Mouse (Mus musculus) hindbrain, embryonic 10.5 days (tissue): ENCODE results near the gene Tulp3. TPM values are rescaled to one million over a fixed set of nuclear protein-coding genes. Genes with fewer than 3 reads are reported as not detected.

Experiments used
- DNase-seq: peaks from one replicate; pipeline ENCODE4 v3.0.0-alpha.2; 2017; ENCODE audit warnings: low spot score
- H3K27ac ChIP-seq: fragments of 300-500 bp; sonication (generic); 2 replicates; pipeline ENCODE4 v1.5.1; 2016; ENCODE audit warnings: mild to moderate bottlenecking, moderate library complexity
- H3K27me3 ChIP-seq: fragments of 300-500 bp; sonication (generic); 2 replicates; pipeline ENCODE4 v1.6.1; 2016; ENCODE audit warnings: mild to moderate bottlenecking; ENCODE audit not compliant: poor library complexity, insufficient read depth, severe bottlenecking
- H3K36me3 ChIP-seq: fragments of 300-500 bp; sonication (generic); 2 replicates; pipeline ENCODE4 v1.6.1; 2016; ENCODE audit warnings: mild to moderate bottlenecking, moderate library complexity
- H3K4me1 ChIP-seq: fragments of 300-500 bp; sonication (generic); replicated peaks from 2 replicates; pipeline ENCODE4 v1.6.1; 2016; ENCODE audit warnings: mild to moderate bottlenecking
- H3K4me3 ChIP-seq: fragments of 300-500 bp; sonication (generic); 2 replicates; pipeline ENCODE4 v1.5.1; 2016; ENCODE audit warnings: mild to moderate bottlenecking, moderate library complexity
- H3K9me3 ChIP-seq: fragments of 300-500 bp; sonication (generic); 2 replicates; pipeline ENCODE4 v1.6.1; 2016; ENCODE audit warnings: mild to moderate bottlenecking, moderate library complexity
- WGBS: fragments of 180-500 bp; shearing (Covaris S2); methylation state at CpG from one replicate; pipeline ENCODE4 v1.1.7; 2016; 5-methylcytosine and 5-hydroxymethylcytosine counted together
- polyA plus RNA-seq: library from polyadenylated mRNA; unstranded; fragments of >200 nt; fragmentation: Nextera tagmentation; extraction: Ambion mirVana; gene quantifications from 2 replicates; pipeline ENCODE4 v1.2.1, GENCODE M21; 2016

Gene Tulp3
- polyA plus RNA-seq, 1 experiment from 2014 or later = 19.1 TPM

DNA sequence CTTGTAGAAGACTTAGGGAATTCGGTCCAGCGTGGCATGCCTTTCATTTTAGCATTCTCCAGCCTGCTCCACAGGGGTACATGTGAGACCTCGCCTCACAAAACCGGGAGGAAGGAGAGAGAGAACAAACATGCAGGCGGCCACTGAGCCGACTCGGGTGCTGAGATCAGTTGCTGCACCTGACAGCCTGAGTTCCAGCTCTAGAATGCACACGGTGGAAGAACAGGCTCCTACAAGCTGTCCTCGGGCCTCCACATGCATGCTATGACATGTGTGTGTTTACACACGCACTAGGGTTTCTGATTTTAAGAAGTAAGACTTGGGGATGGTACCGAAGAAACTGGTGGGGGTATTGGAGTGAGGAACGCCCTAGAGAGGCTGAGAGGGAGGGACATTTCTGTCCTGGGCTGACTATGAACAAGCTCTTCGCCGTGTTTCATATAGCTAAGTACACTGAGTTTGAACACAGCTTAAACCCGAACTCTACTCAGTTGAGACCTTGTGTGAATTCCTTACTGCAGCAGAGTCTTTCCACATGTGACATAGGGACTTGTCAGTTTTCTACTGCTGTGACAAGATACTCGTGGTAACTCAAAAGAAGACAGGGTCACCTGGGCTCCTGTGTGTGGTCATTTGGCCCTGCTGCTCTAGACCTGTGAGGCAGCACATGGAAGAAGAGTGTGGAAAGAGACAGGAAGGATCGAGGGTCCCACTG is 20.9 kb upstream of the Tulp3 start:
- Histone ChIP-seq H3K4me1 (peaks cover 28% of the 10 kb centered on the region), H3K4me3 (no peak overlapping the region), H3K36me3 (peaks cover 62% of the 10 kb centered on the region), H3K9me3 (no peaks in the 10 kb centered on the region), H3K27ac (no peak overlapping the region), H3K27me3 (no peaks in the 10 kb centered on the region)
- 92% methylated on average over 17 of the region's 17 CpGs for WGBS
- DNase-seq = no peak

DNA sequence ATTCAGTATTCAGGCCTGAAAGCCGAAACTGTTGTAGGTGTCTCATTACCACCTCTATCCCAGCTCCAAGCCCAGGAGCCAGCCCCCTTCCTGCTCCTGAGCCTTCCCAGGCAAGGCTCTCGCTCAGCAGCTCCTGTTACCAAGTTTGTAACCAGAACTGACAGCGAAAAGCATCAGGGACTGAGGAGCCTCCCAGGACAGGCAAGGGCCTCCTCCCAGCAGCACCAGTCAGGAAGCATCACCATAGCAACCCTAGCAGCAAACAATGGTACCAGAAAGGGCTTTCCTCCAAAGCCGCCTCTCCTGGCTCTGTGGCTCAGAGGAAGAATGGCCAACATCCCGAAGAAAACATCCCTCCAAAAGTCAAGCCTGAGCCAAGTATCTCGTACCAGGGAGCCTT is 19.5 kb upstream of the Tulp3 start, which contains the start of the genes Tex52 and Gm44596:
Gene Tex52 (plus strand): TSS at position 265 of the 400 bp plus-strand sequence.
Gene Gm44596 (plus strand): TSS at position 312 of the 400 bp plus-strand sequence.
- H3K4me1 ChIP-seq = peaks cover 28% of the 10 kb centered on the region
- no peak within 1 kb of the TSS for H3K4me3 ChIP-seq
- peak within 1 kb of the TSS; percentile 29; the same call in 1 of the 2 replicates for H3K27ac ChIP-seq
- 23% methylated on average over 6 of the region's 6 CpGs for WGBS
- H3K9me3 ChIP-seq = no peaks in the 10 kb centered on the region
- no peaks in the 10 kb centered on the region for H3K27me3 ChIP-seq
- peak; percentile 63 for DNase-seq
- H3K36me3 ChIP-seq = peaks cover 76% of the 10 kb centered on the region

GRCm38 (mm10) chr6:128370040-128370439 is 14.4 kb upstream of the Tulp3 start:
- 95% methylated on average over 5 of the region's 5 CpGs for WGBS
- Histone ChIP-seq H3K36me3 (peaks cover 100% of the 10 kb centered on the region), H3K27me3 (no peaks in the 10 kb centered on the region), H3K9me3 (no peaks in the 10 kb centered on the region), H3K4me1 (peaks cover 29% of the 10 kb centered on the region), H3K4me3 (no peak overlapping the region), H3K27ac (no peak overlapping the region)
- no peak for DNase-seq

GRCm38 (mm10) chr6:128366466-128366865 is 10.8 kb upstream of the Tulp3 start:
- H3K27ac ChIP-seq = no peak overlapping the region
- peaks cover 33% of the 10 kb centered on the region for H3K4me1 ChIP-seq
- H3K27me3 ChIP-seq = no peaks in the 10 kb centered on the region
- DNase-seq = no peak
- WGBS = 92% methylated on average over 5 of the region's 5 CpGs
- H3K9me3 ChIP-seq = no peaks in the 10 kb centered on the region
- H3K4me3 ChIP-seq = no peak overlapping the region
- H3K36me3 ChIP-seq = peaks cover 71% of the 10 kb centered on the region

GRCm38 (mm10) chr6:128364721-128365120 is 9.1 kb upstream of the Tulp3 start:
- H3K4me3 ChIP-seq = peak overlapping the region; percentile 32
- no peak overlapping the region for H3K27ac ChIP-seq
- H3K4me1 ChIP-seq = peaks cover 50% of the 10 kb centered on the region
- no peak for DNase-seq
- no peaks in the 10 kb centered on the region for H3K9me3 ChIP-seq
- H3K36me3 ChIP-seq = peaks cover 54% of the 10 kb centered on the region
- WGBS = 76% methylated on average over 6 of the region's 6 CpGs
- no peaks in the 10 kb centered on the region for H3K27me3 ChIP-seq

DNA sequence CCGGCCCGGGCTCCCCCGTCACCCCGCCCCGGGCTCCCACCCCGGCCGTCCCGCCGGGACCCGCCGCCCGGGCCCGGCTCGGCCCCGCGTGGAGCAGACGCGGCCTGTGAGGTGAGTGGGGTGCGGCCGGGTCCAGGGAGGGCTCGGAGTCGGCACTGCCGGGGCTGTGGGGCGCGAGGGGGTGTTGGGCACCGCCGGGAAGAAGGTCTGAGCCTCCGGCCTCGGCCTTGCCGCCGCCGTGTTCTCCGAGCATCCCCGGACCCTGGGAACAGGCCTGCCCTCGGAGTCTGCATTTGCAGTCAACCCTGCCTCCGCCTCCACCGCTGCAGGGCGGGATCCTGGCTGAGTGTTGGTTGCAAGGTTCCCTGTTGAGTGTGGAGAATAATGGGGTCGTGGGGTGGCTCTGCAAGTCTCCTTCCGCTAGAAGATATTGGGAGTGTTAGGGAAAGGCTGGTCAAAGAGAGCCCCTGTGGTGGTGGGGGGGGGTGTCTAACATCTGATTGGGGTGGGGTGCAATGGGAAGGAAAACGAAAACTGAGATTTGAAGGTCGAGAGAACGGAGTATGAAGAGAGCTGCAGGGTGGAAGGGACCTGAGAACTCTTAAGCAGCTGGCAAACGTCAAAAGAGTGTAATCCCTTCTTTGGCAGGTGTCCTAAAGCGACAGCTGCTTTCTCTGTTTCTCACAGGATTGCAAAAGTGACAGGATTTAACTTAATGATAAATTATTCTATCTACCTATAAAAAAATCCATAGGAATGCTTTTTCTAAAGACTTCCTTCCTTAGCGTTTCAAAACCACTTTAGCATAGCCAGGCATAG is 7.6 kb upstream of the Tulp3 start:
- peaks cover 55% of the 10 kb centered on the region for H3K4me1 ChIP-seq
- H3K36me3 ChIP-seq = peaks cover 47% of the 10 kb centered on the region
- H3K27ac ChIP-seq = peak overlapping the region; percentile 99
- H3K9me3 ChIP-seq = no peaks in the 10 kb centered on the region
- H3K27me3 ChIP-seq = no peaks in the 10 kb centered on the region
- peak overlapping the region; percentile 87 for H3K4me3 ChIP-seq
- 1% methylated on average over 46 of the region's 46 CpGs for WGBS
- no peak for DNase-seq

DNA sequence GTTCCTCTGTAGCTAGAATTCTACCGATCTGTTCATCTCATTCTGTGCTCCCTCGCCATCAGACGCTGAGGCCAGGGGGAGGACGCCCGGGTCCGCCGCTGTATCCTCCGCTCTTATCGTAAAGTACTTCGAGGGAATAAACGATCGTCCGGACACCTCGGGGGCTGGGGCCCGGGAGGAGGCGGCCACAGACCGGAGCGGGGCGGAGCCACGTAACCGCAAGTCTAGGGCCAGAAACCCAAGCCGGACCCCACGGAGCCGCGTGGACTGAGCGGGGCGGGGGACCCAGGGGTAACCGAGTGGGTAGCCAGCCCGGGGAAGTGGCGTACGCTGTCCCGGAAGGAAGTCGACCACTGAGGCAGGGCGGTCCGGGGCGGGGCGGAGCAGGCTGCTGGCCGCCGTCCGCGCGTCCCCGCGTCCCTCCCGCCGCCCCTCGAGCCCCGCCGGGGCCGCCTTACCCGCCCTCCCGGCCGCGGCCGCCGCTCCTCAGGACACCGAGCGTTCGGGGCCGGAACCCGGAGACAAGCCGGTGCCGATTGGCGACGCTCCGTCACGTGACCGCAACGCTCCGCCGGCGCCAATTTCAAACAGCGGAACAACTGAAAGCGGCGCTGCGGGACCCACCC is 6.8 kb upstream of the Tulp3 start, which contains the start of the genes Rhno1 and Foxm1:
Gene Rhno1 (minus strand): TSS at position 531 of the 626 bp plus-strand sequence.
Gene Foxm1 (plus strand): TSS at position 587 of the 626 bp plus-strand sequence.
- peak within 1 kb of the TSS; percentile 87 for H3K4me3 ChIP-seq
- H3K27ac ChIP-seq = peak within 1 kb of the TSS; percentile 99
- H3K27me3 ChIP-seq = no peaks in the 10 kb centered on the region
- DNase-seq = peak; percentile 89
- peaks cover 55% of the 10 kb centered on the region for H3K4me1 ChIP-seq
- under 1% methylated on average over 76 of the region's 76 CpGs for WGBS
- H3K9me3 ChIP-seq = no peaks in the 10 kb centered on the region
- H3K36me3 ChIP-seq = peaks cover 47% of the 10 kb centered on the region

GRCm38 (mm10) chr6:128361901-128362300 is 6.2 kb upstream of the Tulp3 start:
- WGBS = 22% methylated on average over 9 of the region's 9 CpGs
- Histone ChIP-seq H3K27me3 (no peaks in the 10 kb centered on the region), H3K9me3 (no peaks in the 10 kb centered on the region), H3K4me3 (peak overlapping the region; percentile 87), H3K4me1 (peaks cover 55% of the 10 kb centered on the region), H3K36me3 (peaks cover 47% of the 10 kb centered on the region), H3K27ac (peak overlapping the region; percentile 99)
- DNase-seq = no peak

DNA sequence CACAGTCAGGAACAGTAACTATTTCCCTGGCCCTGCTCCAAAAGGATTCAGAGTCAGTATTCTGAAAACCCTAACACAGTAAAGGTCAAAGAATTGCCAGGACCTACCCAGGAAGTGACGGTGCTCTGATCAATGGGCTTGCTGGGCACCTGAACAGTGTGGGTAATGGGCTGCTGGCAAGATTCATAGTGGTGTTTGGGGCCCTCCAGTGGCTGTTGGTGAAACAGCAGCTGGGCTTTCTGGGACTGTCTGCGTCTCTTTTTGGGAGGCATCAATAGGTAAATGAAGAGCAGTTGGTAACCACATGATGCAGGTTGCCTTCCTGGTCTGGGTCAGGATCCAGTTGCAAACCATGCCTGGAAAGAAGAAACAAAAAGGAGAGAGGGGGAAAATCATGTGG is 3.3 kb upstream of the Tulp3 start:
- peak; percentile 66 for DNase-seq
- Histone ChIP-seq H3K27me3 (no peaks in the 10 kb centered on the region), H3K4me1 (peaks cover 54% of the 10 kb centered on the region), H3K36me3 (peaks cover 27% of the 10 kb centered on the region), H3K27ac (no peak overlapping the region), H3K9me3 (no peaks in the 10 kb centered on the region), H3K4me3 (no peak overlapping the region)
- WGBS = 32% methylated on average over 2 of the region's 2 CpGs

- Histone ChIP-seq H3K4me1 (peaks cover 37% of the 10 kb centered on the region), H3K36me3 (peaks cover 50% of the 10 kb centered on the region), H3K9me3 (no peaks in the 10 kb centered on the region), H3K27ac (peak overlapping the region; percentile 93), H3K27me3 (no peaks in the 10 kb centered on the region), H3K4me3 (peak overlapping the region; percentile 83)
- WGBS = under 1% methylated on average over 28 of the region's 28 CpGs
- DNase-seq = no peak
Observed at GRCm38 (mm10) chr6:128355201-128355681, 410 bp downstream of the Tulp3 start.

DNA sequence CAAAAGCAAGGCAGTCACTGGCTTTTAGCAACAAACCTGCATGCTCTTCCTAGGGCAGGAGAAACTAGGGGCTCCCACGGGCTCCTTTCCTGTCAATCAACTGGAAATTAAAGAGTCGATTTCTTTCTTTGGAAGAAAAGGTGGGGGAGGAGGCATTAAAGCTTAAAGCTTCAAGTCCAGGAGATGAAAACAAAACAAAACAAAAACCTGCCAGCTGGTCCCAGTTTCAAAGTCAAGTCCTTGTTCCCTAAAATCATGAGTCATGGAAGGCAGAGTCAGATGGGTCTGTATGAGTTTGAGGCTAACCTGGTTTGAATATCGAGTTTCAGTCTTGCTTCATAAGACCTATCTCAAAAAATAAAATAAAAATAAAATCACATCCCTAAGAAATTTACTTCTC is 1.5 kb downstream of the Tulp3 start:
- H3K27me3 ChIP-seq = no peaks in the 10 kb centered on the region
- H3K9me3 ChIP-seq = no peaks in the 10 kb centered on the region
- no peak for DNase-seq
- peaks cover 58% of the 10 kb centered on the region for H3K36me3 ChIP-seq
- 54% methylated on average over 3 of the region's 3 CpGs for WGBS
- H3K4me1 ChIP-seq = peaks cover 34% of the 10 kb centered on the region
- H3K4me3 ChIP-seq = 0 out of 2 replicates have a peak overlapping the region, but pooled peaks have one; percentile 83
- no peak overlapping the region for H3K27ac ChIP-seq

DNA sequence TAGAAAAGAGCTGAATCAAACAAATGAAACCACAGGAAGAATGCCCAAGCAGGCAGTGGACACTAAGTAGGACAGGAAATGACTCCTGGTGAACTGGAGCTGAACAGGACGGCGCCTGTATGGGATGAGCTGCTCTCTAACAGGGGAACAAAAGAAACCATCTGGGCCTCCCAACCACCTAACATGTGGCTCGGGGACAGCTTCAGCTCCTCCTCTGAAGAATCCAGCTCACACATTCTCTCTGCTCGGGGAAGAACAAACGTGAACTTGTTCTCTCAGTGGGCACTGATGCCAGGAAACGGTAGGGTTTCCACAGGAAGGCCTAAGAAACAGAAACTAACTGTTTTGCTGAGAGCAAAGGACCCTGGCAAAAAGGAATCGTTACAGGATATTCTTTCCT is 5.9 kb downstream of the Tulp3 start:
- H3K9me3 ChIP-seq = no peaks in the 10 kb centered on the region
- H3K36me3 ChIP-seq = peaks cover 51% of the 10 kb centered on the region
- WGBS = 50% methylated on average over 7 of the region's 7 CpGs
- H3K27ac ChIP-seq = peak overlapping the region; percentile 37
- H3K27me3 ChIP-seq = no peaks in the 10 kb centered on the region
- H3K4me1 ChIP-seq = peaks cover 25% of the 10 kb centered on the region
- H3K4me3 ChIP-seq = no peak overlapping the region
- no peak for DNase-seq
